Mouse (Mus musculus) megakaryocyte, embryonic 14.5 days (primary cell): ENCODE results near the gene Narf. TPM values are rescaled to one million over a fixed set of nuclear protein-coding genes. Genes with fewer than 3 reads are reported as not detected.

Experiments used
- H3K27me3 ChIP-seq: replicated peaks from 2 replicates; pipeline ENCODE3; 2012; ENCODE audit warnings: inconsistent platforms
- H3K36me3 ChIP-seq: replicated peaks from 2 replicates; pipeline ENCODE3; 2012; ENCODE audit warnings: low read length, inconsistent platforms, mixed read lengths
- H3K4me1 ChIP-seq: 2 replicates; pipeline ENCODE4 v1.6.1; 2012; ENCODE audit warnings: inconsistent platforms
- H3K4me3 ChIP-seq: replicated peaks from 2 replicates; pipeline ENCODE3; 2012; ENCODE audit warnings: moderate library complexity, mild to moderate bottlenecking, inconsistent platforms
- H3K9me3 ChIP-seq: 2 replicates; pipeline ENCODE4 v1.6.1; 2012; ENCODE audit warnings: inconsistent platforms
- FLI1 ChIP-seq: IDR thresholded peaks from 2 replicates; pipeline ENCODE4 v1.6.1; 2012; ENCODE audit warnings: low read length, inconsistent platforms, mixed read lengths
- GATA1 ChIP-seq: IDR thresholded peaks from 3 replicates; pipeline ENCODE4 v1.6.1; 2012; ENCODE audit warnings: mixed read lengths, low read length, inconsistent platforms, borderline replicate concordance
- polyA plus RNA-seq: library from polyadenylated mRNA; stranded (reverse); fragments of >175 nt; gene quantifications from 2 replicates; pipeline ENCODE4 v1.2.3, GENCODE M21; 2012; ENCODE audit warnings: low replicate concordance; ENCODE audit not compliant: insufficient read depth

Narf gene
- 10.2 and 13.3 TPM in 2 replicates for polyA plus RNA-seq

- Histone ChIP-seq H3K4me3 (peak within 1 kb of the TSS; percentile 100), H3K27me3 (no peaks in the 10 kb centered on the region), H3K4me1 (peaks cover 75% of the 10 kb centered on the region), H3K9me3 (no peaks in the 10 kb centered on the region), H3K36me3 (peaks cover 33% of the 10 kb centered on the region)
- TF ChIP-seq GATA1 (no peak), FLI1 (no peak)
These were observed at the start of gene Narf for GRCm38 (mm10) chr11:121236564-121237344. Narf (plus strand) TSS chr11:121237253.

- no peak for TF ChIP-seq FLI1
- TF ChIP-seq GATA1 = no peak
These were observed 47.4 kb upstream of the Narf start for GRCm38 (mm10) chr11:121189681-121190080.

DNA sequence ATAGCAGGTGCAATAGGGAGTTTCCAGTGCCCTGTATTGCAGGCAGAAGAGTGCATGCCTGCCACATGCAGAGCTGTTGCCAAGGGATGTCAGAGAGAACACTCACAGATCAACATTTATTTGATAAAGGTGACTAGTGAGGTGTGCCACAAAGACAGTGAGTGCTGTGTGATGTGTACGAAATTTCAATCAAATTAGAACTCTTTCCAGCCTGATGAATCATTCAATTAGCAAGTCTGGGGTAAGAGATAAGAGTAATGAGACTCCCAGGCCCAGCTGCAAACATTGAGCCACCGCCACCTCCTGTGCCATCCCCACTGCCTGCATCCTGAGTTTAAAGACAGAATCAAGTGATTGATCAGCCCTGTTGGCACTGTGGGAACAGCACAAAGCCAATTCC lies 44.3 kb upstream of the Narf start:
- TF ChIP-seq GATA1 (no peak), FLI1 (no peak)
- H3K4me1 ChIP-seq = no peaks in the 10 kb centered on the region; the same call in 1 of the 2 replicates
- H3K4me3 ChIP-seq = no peak overlapping the region
- peaks cover 3% of the 10 kb centered on the region for H3K36me3 ChIP-seq
- peaks cover 12% of the 10 kb centered on the region for H3K27me3 ChIP-seq
- no peaks in the 10 kb centered on the region for H3K9me3 ChIP-seq

More at GRCm38 (mm10) chr11:121189681-121190080, 47.4 kb upstream of the Narf start:
- no peak overlapping the region for H3K4me3 ChIP-seq
- H3K4me1 ChIP-seq = no peaks in the 10 kb centered on the region; the same call in 1 of the 2 replicates
- no peaks in the 10 kb centered on the region for H3K9me3 ChIP-seq
- no peaks in the 10 kb centered on the region for H3K36me3 ChIP-seq
- peaks cover 11% of the 10 kb centered on the region for H3K27me3 ChIP-seq

DNA sequence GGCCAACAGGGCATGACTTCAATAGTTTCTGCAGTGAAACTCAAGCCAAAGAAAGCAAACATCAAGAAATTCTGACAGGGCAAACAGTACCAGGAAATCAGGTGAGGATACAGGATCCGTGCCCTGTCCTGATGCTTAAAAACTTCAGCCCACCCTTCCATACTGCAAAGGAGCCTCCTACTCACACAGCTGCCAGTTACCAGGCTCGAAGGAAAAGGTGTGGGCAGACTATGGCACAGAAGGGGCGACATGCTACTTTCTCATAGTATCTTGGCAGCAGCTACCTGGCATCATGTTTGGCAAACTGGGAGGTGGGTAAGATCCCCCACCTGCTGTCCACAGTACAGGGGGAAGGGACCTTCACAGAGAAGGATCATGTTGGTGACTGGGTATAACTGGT lies 43.6 kb upstream of the Narf start:
- H3K27me3 ChIP-seq = peaks cover 15% of the 10 kb centered on the region
- TF ChIP-seq GATA1 (no peak), FLI1 (no peak)
- no peak overlapping the region for H3K4me3 ChIP-seq
- no peaks in the 10 kb centered on the region; the same call in 1 of the 2 replicates for H3K4me1 ChIP-seq
- peaks cover 3% of the 10 kb centered on the region for H3K36me3 ChIP-seq
- no peaks in the 10 kb centered on the region for H3K9me3 ChIP-seq

GRCm38 (mm10) chr11:121198622-121199021 lies 38.4 kb upstream of the Narf start:
- Histone ChIP-seq H3K36me3 (peaks cover 10% of the 10 kb centered on the region), H3K27me3 (peaks cover 5% of the 10 kb centered on the region), H3K9me3 (no peaks in the 10 kb centered on the region), H3K4me1 (peaks cover 15% of the 10 kb centered on the region), H3K4me3 (no peak overlapping the region)
- TF ChIP-seq GATA1 = no peak
- no peak for TF ChIP-seq FLI1

DNA sequence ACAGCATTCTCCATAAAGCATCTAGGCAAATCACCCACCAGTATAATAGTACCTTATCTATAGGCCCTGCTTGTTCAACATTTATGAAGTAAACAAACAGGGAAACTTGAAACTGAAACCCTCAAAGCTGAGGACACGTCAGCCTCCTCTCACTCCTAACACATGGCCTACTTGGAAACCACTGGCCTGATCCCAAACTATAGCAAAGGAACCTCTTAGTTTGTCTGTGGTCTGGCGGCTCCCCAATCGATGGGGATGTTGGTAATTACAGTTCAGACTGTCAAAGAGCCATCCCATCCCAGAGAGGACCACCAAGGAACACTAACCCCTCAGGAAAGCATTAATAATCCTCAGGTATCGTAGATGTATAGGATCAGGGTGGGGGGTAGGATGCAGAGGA lies 37.2 kb upstream of the Narf start:
- H3K4me1 ChIP-seq = peaks cover 22% of the 10 kb centered on the region
- TF ChIP-seq GATA1 (no peak), FLI1 (no peak)
- H3K9me3 ChIP-seq = no peaks in the 10 kb centered on the region
- H3K4me3 ChIP-seq = no peak overlapping the region
- peaks cover 5% of the 10 kb centered on the region for H3K27me3 ChIP-seq
- H3K36me3 ChIP-seq = peaks cover 10% of the 10 kb centered on the region

GRCm38 (mm10) chr11:121200781-121201180 lies 36.3 kb upstream of the Narf start:
- Histone ChIP-seq H3K4me1 (peaks cover 27% of the 10 kb centered on the region), H3K27me3 (peaks cover 5% of the 10 kb centered on the region)

GRCm38 (mm10) chr11:121201436-121202198 lies 35.4 kb upstream of the Narf start:
- peaks cover 7% of the 10 kb centered on the region for H3K36me3 ChIP-seq

More at GRCm38 (mm10) chr11:121200781-121201180, 36.3 kb upstream of the Narf start:
- no peaks in the 10 kb centered on the region for H3K9me3 ChIP-seq
- peak overlapping the region; percentile 38 for H3K4me3 ChIP-seq
- TF ChIP-seq FLI1 = no peak
- TF ChIP-seq GATA1 = no peak
- peaks cover 10% of the 10 kb centered on the region for H3K36me3 ChIP-seq

GRCm38 (mm10) chr11:121203859-121204160 lies 33.2 kb upstream of the Narf start:
- TF ChIP-seq FLI1 (no peak), GATA1 (no peak)
- Histone ChIP-seq H3K4me1 (peaks cover 40% of the 10 kb centered on the region), H3K27me3 (no peaks in the 10 kb centered on the region), H3K4me3 (peak overlapping the region; percentile 96), H3K9me3 (no peaks in the 10 kb centered on the region), H3K36me3 (peaks cover 15% of the 10 kb centered on the region)

More at GRCm38 (mm10) chr11:121201436-121202198, 35.4 kb upstream of the Narf start:
- H3K4me3 ChIP-seq = no peak overlapping the region
- H3K4me1 ChIP-seq = peaks cover 27% of the 10 kb centered on the region
- TF ChIP-seq GATA1 = no peak
- no peak for TF ChIP-seq FLI1
- H3K9me3 ChIP-seq = no peaks in the 10 kb centered on the region
- peaks cover 3% of the 10 kb centered on the region for H3K27me3 ChIP-seq
